Mouse (Mus musculus) naive thymus-derived CD4-positive, alpha-beta T cell, adult 2 months (primary cell): ENCODE results near the gene Gm3239.
"Not testable (repeated sequence)": the region's sequence is repeated elsewhere in the genome, so short reads cannot be mapped to it uniquely, and the experiment has no call there.

Source experiments
- DNase-seq: peaks from one replicate; pipeline ENCODE4 v3.0.0-alpha.2; 2011; ENCODE audit warnings: low read depth

Gm3239 gene

GRCm38 (mm10) chr14:4663892-4664291 lies at the start of gene Gm3239:
Gene Gm3239 (plus strand): TSS chr14:4664192.
- not testable (repeated sequence) for DNase-seq

GRCm38 (mm10) chr14:4632052-4632451 lies 31.9 kb upstream of the Gm3239 start, which contains the start of gene Gm8159:
Gene Gm8159 (plus strand): TSS chr14:4632352.
- DNase-seq, result not testable (repeated sequence)

- DNase-seq, result not testable (repeated sequence)
Observed at GRCm38 (mm10) chr14:4649309-4649708, 14.7 kb upstream of the Gm3239 start.

GRCm38 (mm10) chr14:4650324-4650723 lies 13.7 kb upstream of the Gm3239 start:
- not testable (repeated sequence) for DNase-seq

- not testable (repeated sequence) for DNase-seq
Observed at GRCm38 (mm10) chr14:4708938-4709337, 44.9 kb downstream of the Gm3239 start, which contains the start of gene Gm7876. Gene Gm7876 (plus strand): TSS chr14:4709238.
